Mouse (Mus musculus) frontal cortex, postnatal 10 days (tissue): ENCODE results near the gene Olfr122.

Source experiments
- DNase-seq, 2 experiments: peaks; one replicate each; pipeline ENCODE4 v3.0.0; 2022; ENCODE audit warnings: low spot score in 2 of 2, mixed read lengths in 1 of 2

Olfr122 gene

DNA sequence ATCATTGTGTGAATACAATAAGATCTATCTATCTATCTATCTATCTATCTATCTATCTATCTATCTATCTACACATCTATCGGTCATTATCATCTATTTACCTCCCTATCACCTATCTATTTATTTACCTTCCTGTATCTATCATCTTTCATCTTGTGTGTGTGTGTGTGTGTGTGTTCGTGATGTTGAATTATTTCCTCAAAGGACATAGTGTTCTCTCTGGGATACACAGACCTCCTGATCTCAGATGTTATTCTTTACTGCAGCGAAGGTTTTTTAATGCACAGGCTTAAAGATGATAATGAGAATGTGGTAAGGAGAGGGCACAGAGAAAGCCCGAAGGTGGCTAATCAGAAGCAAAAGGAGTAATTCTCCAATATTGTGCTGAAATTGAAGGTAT is at the start of gene Olfr122:
Gene Olfr122, plus strand, starts transcription at position 301 of the 400 bp plus-strand sequence.
- no peak for DNase-seq

GRCm38 (mm10) chr17:37721508-37721907 is 46.9 kb upstream of the Olfr122 start, which contains the start of gene Olfr120:
TSS of gene Olfr120 (plus strand) at chr17:37721808.
- no peak for DNase-seq

GRCm38 (mm10) chr17:37738070-37738469 is 30.3 kb upstream of the Olfr122 start:
- no peak for DNase-seq

GRCm38 (mm10) chr17:37793229-37793628 is 24.8 kb downstream of the Olfr122 start, which contains the start of gene Olfr123:
TSS of gene Olfr123 (plus strand) at chr17:37793529.
- DNase-seq: no peak

DNA sequence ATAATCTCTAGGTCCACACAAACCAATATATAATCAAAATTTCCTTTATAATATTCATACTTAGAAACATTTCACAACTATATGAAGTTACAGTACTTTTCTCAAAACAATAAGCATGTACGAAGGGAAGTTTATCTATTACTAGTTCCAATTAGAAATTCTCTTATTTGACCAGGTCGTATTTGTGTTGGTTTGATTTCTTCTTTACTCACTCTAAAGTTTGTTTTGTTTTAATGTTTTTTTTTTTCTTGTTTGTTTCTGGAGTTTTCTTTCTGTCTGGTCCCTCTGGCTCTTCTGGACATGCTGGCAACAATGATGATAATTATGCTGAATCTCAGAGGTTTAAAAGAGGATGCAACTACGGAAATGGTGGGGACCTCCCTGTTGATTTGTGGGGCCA is 31.2 kb downstream of the Olfr122 start, which contains the start of gene Olfr124:
Gene Olfr124, plus strand, starts transcription at position 301 of the 400 bp plus-strand sequence.
- DNase-seq: no peak
